Mouse (Mus musculus) left cerebral cortex, postnatal 10 days (tissue): Measurements from ENCODE around the gene Gm26661. TPM values are rescaled to one million over a fixed set of nuclear protein-coding genes. Genes with fewer than 3 reads are reported as not detected.
A peak's percentile ranks its signal among the peaks of the same experiment; 100 is the strongest.

Experiments
- DNase-seq, 2 experiments: peaks; one replicate each; pipeline ENCODE4 v3.0.0; 2021 to 2022; ENCODE audit warnings: low spot score in 2 of 2, mixed read lengths in 1 of 2; ENCODE audit errors: extremely low spot score in 1 of 2
- intact Hi-C: fragments of 180-260 bp; cut with DNase I; formaldehyde crosslinking; loops from one replicate; pipeline ENCODE4 v1.15.1; 2025
- total RNA-seq, 2 experiments: library from RNA; stranded (reverse); gene quantifications; 2 replicates each; pipeline ENCODE4 v1.2.3; 2021

Gene Gm26661
- total RNA-seq, 2 experiments from 2014 or later, result not detected

DNA sequence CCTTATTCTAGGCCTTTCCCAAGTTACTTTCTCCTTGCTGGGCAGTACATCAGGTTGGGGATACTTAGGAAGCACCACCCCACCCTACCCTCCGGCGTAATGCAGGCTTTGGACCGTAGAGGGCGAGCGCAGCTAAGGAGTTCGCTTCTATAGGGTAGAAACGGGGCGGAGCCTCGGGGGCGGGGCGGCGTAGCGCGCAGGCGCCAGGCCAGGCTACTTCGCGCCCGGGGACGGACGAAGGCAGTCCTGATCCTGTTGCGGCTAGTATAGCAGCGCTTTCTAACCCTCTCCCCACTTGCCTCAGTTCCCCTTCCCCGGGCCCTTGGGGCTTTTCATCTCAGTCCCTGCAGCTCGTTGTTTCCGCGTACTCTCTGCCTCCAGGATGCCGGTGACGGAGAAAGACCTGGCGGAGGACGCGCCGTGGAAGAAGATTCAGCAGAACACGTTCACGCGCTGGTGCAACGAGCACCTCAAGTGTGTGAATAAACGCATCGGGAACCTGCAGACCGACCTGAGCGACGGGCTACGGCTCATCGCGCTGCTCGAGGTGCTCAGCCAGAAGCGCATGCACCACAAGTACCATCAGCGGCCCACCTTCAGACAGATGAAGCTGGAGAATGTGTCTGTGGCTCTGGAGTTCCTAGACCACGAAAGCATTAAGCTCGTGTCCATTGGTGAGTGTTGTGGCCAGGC is 26.5 kb downstream of the Gm26661 start, which contains the start of gene Flnb:
Gene Flnb, plus strand, starts transcription at position 188 of the 693 bp plus-strand sequence.
- peak; percentile 92 to 96 for DNase-seq
- intact Hi-C loops, result loop anchor here (2.0 kb wide), 1 partner anchor 123 kb away; no protein-coding TSS in a partner anchor

DNA sequence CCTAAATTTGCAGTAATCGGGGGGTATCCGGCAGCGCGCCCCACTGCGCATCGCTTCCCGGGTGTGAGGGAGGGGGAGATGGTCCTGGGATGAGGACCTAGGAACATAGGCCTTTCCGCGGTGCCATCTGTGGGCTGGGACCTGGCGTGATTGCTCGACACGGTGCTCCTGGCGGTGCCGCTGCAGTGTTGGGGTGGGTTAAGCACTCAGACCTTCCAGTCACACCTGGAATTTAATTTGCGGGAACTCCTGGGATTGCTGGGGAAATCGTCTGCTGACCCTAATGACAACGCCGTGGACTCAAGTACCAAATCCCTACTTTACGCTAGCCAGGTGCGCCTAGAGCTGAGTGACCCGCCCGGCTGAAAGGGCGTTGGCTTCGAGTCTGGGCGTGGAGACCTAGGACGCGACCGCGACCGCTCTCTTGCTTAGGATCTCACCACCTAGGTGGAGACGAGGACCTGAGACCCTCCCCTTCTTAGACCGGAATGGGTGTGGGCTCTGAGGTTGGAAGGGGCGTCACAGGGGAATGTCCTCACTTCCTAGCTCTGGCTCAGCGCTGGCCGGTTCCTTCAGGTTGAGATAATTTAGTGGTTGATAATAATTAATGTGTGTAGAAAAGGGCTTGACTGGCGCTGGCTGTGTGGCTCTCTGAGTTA is 27.2 kb downstream of the Gm26661 start:
- intact Hi-C loops, result loop anchor here (2.0 kb wide), 1 partner anchor 122 kb away; no protein-coding TSS in a partner anchor
- no peak for DNase-seq

DNA sequence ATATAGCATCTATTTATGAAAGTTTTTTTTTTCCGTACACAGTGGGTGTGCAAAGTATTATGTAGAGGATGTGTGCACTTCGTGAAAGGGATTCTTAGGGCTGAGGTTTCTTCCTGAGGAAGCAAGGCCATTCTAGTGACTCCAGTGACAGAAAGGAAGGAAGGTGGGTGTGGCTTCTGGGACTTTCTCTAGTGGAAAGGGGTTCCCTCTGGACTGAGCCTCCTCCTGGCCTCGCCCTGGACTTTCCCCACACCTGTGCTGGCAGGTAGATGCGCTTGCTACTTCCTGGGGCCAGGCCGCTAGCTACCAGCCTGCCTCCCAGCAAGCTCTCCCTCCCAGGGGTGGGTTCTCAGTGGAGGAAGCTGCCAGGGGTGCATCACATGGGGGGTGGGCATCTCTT is 28.1 kb downstream of the Gm26661 start:
- DNase-seq, result no peak
- intact Hi-C loops, result loop anchor here (2.0 kb wide), 1 partner anchor 121 kb away; no protein-coding TSS in a partner anchor

DNA sequence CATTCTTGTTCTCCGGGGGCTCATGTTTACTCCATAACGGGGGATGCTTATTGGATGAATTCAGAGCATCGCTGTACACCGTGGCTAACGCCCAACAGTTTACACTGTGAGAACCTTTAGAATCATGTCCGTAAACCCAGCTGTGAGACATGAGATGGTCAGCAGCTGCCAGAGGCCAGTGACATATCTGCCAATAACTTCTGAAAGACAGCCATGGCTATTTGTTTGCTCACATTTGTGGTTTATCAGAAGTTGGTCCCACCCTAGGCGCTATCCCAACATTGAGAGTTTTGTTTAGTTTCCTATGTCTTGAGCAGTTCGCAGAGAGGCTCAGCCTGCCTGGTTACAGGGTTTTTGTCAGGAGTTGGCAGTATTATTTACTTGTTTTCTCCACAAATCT is 30.0 kb downstream of the Gm26661 start:
- no peak for DNase-seq
- intact Hi-C loops, result loop anchor here (5.0 kb wide), 1 partner anchor 71 kb away; no protein-coding TSS in a partner anchor

DNA sequence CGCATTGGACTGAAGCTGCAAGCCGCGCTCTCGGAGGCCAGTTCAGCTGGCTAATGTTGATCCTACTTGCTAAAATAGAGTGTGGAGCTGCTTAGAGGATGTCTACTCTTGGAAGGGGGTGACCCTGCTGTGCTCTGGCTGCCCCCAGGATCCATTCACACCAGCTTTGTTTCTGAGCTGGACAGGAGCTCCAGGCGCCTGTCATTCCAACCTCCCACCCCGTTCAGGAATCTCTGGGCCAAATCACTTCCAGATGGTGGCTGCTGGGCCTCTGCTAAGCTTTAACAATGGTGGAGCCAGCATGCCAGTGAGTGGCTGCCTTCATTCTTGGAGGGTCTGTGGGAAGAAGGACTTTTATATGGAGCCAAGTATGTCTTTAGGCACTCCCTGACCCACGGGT is 31.3 kb downstream of the Gm26661 start:
- intact Hi-C loops, result loop anchor here (5.0 kb wide), 1 partner anchor 70 kb away; no protein-coding TSS in a partner anchor
- peak in 1 of 2 experiments; percentile 44 for DNase-seq

DNA sequence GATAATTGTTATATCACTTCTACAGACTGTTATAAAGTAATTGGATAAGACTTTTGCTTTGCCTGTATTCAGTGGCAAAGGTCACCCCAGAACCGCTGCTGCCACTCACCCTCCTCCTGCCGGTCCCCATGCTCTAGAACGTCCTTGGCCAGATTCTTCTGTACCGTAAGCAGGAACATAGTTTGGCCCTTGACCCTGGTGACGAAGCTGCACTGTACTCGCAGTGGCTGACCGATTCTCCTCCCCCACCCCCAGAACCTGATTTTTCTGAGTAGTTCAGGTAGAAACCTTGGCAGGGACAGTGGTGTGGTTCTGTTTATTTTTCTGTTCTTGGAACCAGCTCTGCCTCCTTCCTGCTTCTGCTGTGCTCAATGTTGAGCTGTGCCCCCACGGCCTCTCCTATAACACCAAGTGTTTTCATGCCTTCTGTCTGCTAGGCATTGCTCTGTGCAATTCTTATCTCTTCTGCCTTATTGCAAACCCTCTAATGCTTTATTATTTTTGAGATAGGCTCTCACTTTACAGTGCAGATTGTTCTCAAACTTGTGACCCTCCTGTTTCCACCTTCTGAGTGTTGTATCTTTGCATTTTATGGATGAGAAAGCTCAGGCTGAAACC is 33.4 kb downstream of the Gm26661 start:
- intact Hi-C loops, result loop anchor here (5.0 kb wide), 1 partner anchor 68 kb away; no protein-coding TSS in a partner anchor
- no peak for DNase-seq

DNA sequence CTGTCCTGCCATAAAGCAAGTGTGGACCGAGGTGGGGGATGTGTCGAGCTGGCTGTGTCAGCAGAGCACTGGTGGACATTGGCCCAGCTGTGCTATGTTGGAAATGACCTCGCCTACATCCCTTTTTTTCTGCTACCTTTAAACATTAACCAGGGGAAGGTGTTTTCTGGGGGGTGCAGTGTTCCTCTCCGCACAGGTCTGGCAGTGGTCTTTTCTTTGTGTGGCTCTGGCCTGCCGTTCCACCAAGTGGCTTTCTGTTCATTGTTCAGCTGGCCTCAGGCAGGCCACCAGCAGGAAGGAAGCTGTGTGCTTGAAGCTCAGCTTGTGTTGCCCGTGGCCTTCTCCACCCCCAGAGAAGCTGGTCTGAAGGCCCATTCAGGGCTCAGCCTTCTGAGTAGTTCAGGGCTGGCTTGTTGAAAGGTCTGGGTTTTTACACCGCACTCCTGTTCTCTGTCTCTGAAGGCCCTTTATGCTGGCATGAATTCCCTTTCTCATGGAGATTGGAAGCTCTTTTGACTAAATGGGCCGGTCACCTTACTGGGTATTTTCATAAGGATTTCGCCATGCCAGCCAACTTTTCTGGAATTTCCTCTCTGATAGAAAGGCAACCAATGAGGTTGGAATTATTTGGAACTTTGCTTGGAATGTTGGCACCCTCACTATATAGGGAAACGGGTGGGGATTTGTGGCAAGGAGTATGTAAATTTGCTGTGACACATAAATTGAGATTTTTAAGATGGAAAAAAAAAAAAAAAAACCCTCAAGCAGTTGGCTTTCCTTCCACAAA is 35.0 kb downstream of the Gm26661 start:
- intact Hi-C loops, result no loop called here
- peak in 1 of 2 experiments; percentile 59 for DNase-seq

DNA sequence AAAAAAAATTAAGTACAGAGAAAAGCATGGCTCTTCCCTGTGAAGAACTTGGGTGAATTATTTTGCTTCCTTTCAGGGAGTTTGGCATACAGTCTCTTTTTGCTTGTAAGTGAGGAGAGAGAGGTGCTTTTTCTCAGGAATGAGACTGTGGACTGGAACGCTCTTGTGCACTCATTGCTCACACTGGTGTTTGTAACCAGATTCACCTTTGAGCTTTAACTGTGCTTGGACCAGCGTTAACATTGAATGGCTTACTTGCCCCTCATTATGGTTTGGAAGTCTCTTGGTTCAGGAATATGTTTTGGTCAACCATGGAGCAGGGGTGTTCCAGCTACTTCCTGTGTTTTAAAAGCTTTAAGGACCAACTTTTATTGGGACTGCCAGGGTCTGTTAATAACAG is 37.8 kb downstream of the Gm26661 start:
- no peak for DNase-seq
- intact Hi-C loops, result no loop called here

DNA sequence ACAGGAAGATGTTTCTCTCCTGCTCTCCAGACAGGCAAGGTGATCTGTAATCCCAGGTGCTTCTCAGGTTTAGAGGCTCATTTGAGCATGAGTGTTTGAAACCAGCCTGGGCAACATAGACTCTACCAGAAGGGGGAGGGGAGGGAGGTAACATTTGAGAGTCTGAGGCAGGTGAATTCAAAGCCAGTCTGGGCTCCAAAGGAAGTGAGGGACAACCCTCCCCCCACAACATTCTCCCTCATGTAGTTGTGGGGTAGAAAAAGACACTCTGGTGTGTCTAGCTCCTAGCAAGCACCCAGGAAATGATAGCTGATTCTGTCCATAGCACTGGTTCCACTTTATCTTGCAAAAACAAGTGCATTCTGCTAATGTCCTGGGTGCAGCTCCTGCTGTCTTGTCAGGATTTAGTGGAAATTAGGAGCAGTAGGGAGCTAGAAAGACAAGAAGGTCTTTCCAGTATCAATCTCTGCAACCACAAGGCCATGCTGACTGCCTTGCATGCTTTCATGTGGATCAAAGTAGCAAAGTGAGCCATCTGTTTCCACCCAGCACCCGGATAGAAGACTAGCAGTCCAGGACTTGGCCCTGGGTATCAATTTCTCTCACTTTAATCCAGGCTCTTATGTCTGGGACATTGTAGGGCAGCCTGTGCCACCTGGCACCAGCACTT is 40.5 kb downstream of the Gm26661 start:
- intact Hi-C loops, result no loop called here
- DNase-seq, result no peak

DNA sequence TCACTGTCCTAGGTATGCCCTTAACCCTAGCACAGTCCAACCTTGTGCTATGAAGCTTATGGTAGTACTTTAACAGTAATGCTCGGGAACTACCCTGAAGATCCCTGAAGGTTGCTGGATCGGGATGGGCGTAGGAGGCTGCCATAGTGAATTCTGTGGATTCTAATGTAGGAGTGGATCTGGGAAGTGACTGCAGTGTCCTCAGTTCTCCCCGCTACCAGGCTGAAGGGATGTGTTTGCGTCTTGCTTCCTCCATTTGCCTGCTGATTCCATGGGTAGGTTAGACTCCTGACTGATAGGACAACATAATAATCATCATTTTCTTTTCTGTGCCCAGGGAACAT is 41.0 kb downstream of the Gm26661 start:
- DNase-seq, result no peak

DNA sequence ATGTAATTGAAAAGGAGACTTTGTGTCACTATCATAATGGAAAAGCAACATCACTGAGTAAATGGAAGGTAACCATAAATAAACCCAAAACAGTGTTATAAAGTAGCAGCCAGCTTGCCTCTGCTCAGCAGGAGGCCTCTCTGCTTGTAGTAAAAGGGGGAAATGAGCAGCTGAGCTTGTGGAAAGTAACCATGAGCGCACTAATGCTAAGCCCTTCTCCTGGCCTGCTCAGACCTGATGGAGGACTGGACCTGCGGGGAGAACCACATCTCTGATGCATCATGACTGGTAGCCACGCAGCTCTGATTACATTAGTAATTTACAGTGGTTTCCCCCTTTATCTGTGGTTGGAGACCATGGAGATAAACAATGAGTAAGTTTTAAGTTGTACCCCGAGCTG is 42.1 kb downstream of the Gm26661 start:
- intact Hi-C loops, result no loop called here
- no peak for DNase-seq

More for the DNA sequence above, 41.0 kb downstream of the Gm26661 start:
- intact Hi-C loops, result no loop called here

DNA sequence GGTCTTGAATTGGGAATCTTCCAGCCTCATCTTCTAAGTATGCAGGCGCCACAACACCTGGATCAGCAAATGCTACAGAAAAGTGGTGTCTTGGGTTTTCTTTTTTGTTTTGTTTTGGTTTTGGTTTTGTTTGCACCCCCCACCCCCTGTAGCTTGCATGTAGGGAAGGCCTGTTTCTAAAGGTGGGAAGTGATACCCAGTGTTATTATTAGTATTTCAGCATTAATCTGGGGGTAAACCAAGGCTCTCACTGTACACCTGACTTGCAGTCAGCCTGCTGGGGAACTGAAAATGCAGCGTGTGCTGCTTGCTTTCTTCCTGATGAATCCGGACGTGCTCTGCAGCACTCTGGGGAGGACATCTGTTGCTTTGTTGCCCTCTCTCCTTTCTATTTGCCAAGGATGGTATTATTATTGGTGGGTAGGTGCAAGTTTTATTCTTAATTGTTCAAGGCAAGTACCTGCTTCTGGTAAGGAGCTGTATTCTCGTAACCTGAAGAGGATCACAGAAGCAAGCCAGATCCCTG is 47.2 kb downstream of the Gm26661 start:
- intact Hi-C loops, result no loop called here
- DNase-seq, result no peak

DNA sequence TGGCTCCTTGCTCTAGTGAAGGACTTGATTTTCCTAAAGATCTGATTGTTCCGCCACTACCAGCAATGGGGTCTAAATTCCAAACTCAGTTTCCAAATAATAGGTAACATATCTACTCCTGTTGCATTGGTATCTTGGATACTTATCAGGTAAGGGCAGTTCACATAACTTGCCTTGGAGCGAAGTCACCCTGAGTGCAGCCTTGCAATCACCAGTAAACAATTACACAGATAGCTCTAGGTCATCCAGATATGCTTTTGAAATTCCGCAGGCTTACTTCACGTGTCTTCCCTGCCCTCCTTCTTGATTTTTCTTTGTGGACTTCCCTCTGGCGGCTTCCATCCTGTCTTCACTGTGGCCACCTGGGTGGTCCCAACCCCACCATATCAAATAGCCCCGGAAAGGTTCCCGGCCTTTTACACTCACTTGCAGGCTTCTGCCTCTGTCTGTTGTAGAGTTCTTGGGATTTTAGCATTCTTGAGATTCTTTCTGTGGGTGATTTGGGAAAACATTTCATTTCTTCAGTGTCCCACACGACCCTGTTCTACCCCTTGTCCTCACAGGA is 48.6 kb downstream of the Gm26661 start:
- no peak for DNase-seq
- intact Hi-C loops, result loop anchor here (5.0 kb wide), 1 partner anchor 47 kb away; no protein-coding TSS in a partner anchor

Other genes with a start within 250 kb of the Gm26661 start
- 10 to 100 TPM; 13.4 to 14.0 TPM for gene Gm3558, start 223.0 kb upstream of the Gm26661 start, total RNA-seq
- gene Gm10338, start 196.0 kb upstream of the Gm26661 start, total RNA-seq, result not detected
- gene Gm10128, start 147.6 kb upstream of the Gm26661 start, total RNA-seq, result not detected
- 10 to 100 TPM; 48.7 to 48.9 TPM for gene Flnb, start 26.4 kb downstream of the Gm26661 start, total RNA-seq
- gene Gm45521, start 165.7 kb downstream of the Gm26661 start, total RNA-seq, result under 1 TPM in 1 of 2 experiments, not detected in 1; 0.57 TPM
- gene Dnase1l3, start 203.0 kb downstream of the Gm26661 start, total RNA-seq, result not detected
- 10 to 100 TPM; 51.8 to 52.3 TPM for gene Abhd6, start 211.3 kb downstream of the Gm26661 start, total RNA-seq